Comparison of ENCODE assay signal across 8 mouse cellular contexts in genomic region chr1:163994721-163995608, GRCm38 (mm10). TPM values are rescaled to one million over a fixed set of nuclear protein-coding genes. Genes with fewer than 3 reads are reported as not detected.
DNase-seq lines count a peak whose midpoint lies in the region; ATAC-seq lines count a peak whose summit lies in the region.

Gene BC055324 (minus strand): TSS chr1:163994796.
Gene Mettl18 (plus strand): TSS chr1:163994889.

- WGBS in hindbrain, embryonic 11.5 days, result 5% methylated on average over 43 of the region's 43 CpGs

- H3K27me3 ChIP-seq in hindbrain, embryonic 11.5 days (ENCODE audit: control insufficient read depth, insufficient read depth, low read length), result no peaks in the 10 kb centered on the region

- no peak within 1 kb of the TSS; the same call in 1 of the 2 replicates for H3K27ac ChIP-seq in hindbrain, embryonic 11.5 days (ENCODE audit: low read depth, low read length)

- H3K4me2 ChIP-seq in hindbrain, embryonic 11.5 days (replicated peaks; ENCODE audit: low read depth, low read length), result peak within 1 kb of the TSS; percentile 69

- no peaks in the 10 kb centered on the region for H3K4me1 ChIP-seq in hindbrain, embryonic 11.5 days (replicated peaks; ENCODE audit: control insufficient read depth, insufficient read depth, low read length)

- DNase-seq in Muller cell, postnatal 12 days (ENCODE audit: inconsistent ontology term), result peak; percentile 90
- peak; percentile 89 for DNase-seq in cerebellum, adult 9-11 months
- DNase-seq in frontal cortex, adult 2 months (ENCODE audit: extremely low spot score in 1 of 2, low spot score in 1 of 2), result peak; percentile 77 to 93
- peak; percentile 96 for DNase-seq in hindbrain, embryonic 11.5 days (ENCODE audit: low spot score)
- peak; percentile 89 to 92 for DNase-seq in layer of hippocampus, postnatal 10 days (ENCODE audit: low spot score in 2 of 2)
- DNase-seq in lung, postnatal 10 days, result peak; percentile 94
- DNase-seq in ovary, postnatal 36 days (ENCODE audit: low spot score), result peak; percentile 87
- DNase-seq in thymus, postnatal 25 days, result peak; percentile 91

- no peaks in the 10 kb centered on the region for H3K36me3 ChIP-seq in hindbrain, embryonic 11.5 days (ENCODE audit: control insufficient read depth, insufficient read depth, low read length)

- ATAC-seq in hindbrain, embryonic 11.5 days (ENCODE audit: low FRiP score), result peak; percentile 98

- no peaks in the 10 kb centered on the region for H3K9me3 ChIP-seq in hindbrain, embryonic 11.5 days (ENCODE audit: control insufficient read depth, low read length)

- H3K4me3 ChIP-seq in hindbrain, embryonic 11.5 days (ENCODE audit: low read depth, low read length), result peak within 1 kb of the TSS; percentile 58

- H3K9ac ChIP-seq in hindbrain, embryonic 11.5 days (ENCODE audit: low read depth, low read length), result peak within 1 kb of the TSS; percentile 68

RNA-seq across cellular contexts. Expression of gene BC055324, which starts in this region (rescaled TPM):
- polyA plus RNA-seq in frontal cortex, adult 2 months (2012; rRNA removed), result 0.98 and 1.4 TPM in 2 replicates
- polyA plus RNA-seq in hindbrain, embryonic 11.5 days (2014; fragmentation: Nextera tagmentation; extraction: Ambion mirVana), result 26.1 and 29.8 TPM in 2 replicates
- total RNA-seq in layer of hippocampus, postnatal 10 days (2021), result 1 to 10 TPM; 2.0 to 2.3 TPM

RNA-seq across cellular contexts. Expression of gene Mettl18, which starts in this region (rescaled TPM):
- polyA plus RNA-seq in frontal cortex, adult 2 months (2012; rRNA removed), result 3.4 and 4.4 TPM in 2 replicates
- 8.2 and 11.2 TPM in 2 replicates for polyA plus RNA-seq in hindbrain, embryonic 11.5 days (2014; fragmentation: Nextera tagmentation; extraction: Ambion mirVana)
- total RNA-seq in layer of hippocampus, postnatal 10 days (2021), result 1 to 10 TPM; 4.5 to 4.7 TPM

Comparison
In these comparisons a context has a peak if more than half of its experiments do, and no peak if none do; other contexts are left out.
1. RNA of gene BC055324 (polyA plus RNA-seq): 26.1 to 29.8 TPM in hindbrain, embryonic 11.5 days; 0.98 to 1.4 TPM in frontal cortex, adult 2 months; every median in the first group is over 10 times any median in the second.
2. Peak in every context shown above with its lines, with median percentiles within 50 percentile points of each other: DNase-seq.